Mouse (Mus musculus) lung, embryonic 14.5 days (tissue): ENCODE measurements around the gene Ctrb1. TPM values are rescaled to one million over a fixed set of nuclear protein-coding genes. Genes with fewer than 3 reads are reported as not detected.
A peak's percentile ranks its signal among the peaks of the same experiment; 100 is the strongest.

Experiments
- ATAC-seq: fragments of 200-750 bp; cut with Nextera tagmentation; 2 replicates; pipeline ENCODE4 v1.8.0; 2017; ENCODE audit warnings: mild to moderate bottlenecking, moderate TSS enrichment, moderate library complexity; ENCODE audit not compliant: insufficient read depth
- DNase-seq: peaks from one replicate; pipeline ENCODE4 v3.0.0-alpha.2; 2015
- H3K27ac ChIP-seq: fragments of 300-500 bp; sonication (generic); 2 replicates; pipeline ENCODE4 v1.5.1; 2014; ENCODE audit warnings: low read depth, mild to moderate bottlenecking, moderate library complexity
- H3K27me3 ChIP-seq: fragments of 300-500 bp; sonication (generic); 2 replicates; pipeline ENCODE4 v1.6.1; 2014; ENCODE audit warnings: low read length, control low read depth; ENCODE audit not compliant: insufficient read depth
- H3K36me3 ChIP-seq: fragments of 300-500 bp; sonication (generic); 2 replicates; pipeline ENCODE4 v1.6.1; 2014; ENCODE audit warnings: control low read depth; ENCODE audit not compliant: insufficient read depth
- H3K4me1 ChIP-seq: fragments of 300-500 bp; sonication (generic); 2 replicates; pipeline ENCODE4 v1.6.1; 2014; ENCODE audit warnings: antibody characterized with exemption, control low read depth; ENCODE audit not compliant: insufficient read depth
- H3K4me2 ChIP-seq: fragments of 300-500 bp; sonication (generic); 2 replicates; pipeline ENCODE4 v1.6.1; 2014; ENCODE audit warnings: mild to moderate bottlenecking
- H3K4me3 ChIP-seq: fragments of 300-500 bp; sonication (generic); 2 replicates; pipeline ENCODE4 v1.5.1; 2014; ENCODE audit warnings: low read depth, low read length
- H3K9ac ChIP-seq: fragments of 300-500 bp; sonication (generic); 2 replicates; pipeline ENCODE4 v1.6.1; 2014
- H3K9me3 ChIP-seq: fragments of 300-500 bp; sonication (generic); 2 replicates; pipeline ENCODE4 v1.6.1; 2016; ENCODE audit warnings: low read depth, low read length, control low read depth
- CTCF ChIP-seq: IDR thresholded peaks from 2 replicates; pipeline ENCODE4 v1.5.1; 2016; ENCODE audit warnings: antibody characterized with exemption, low read depth
- WGBS: fragments of 180-500 bp; shearing (Covaris S2); extraction: QIAGEN DNeasy Blood & Tissue Kit; methylation state at CpG from one replicate; pipeline ENCODE4 v1.1.7; 2014; 5-methylcytosine and 5-hydroxymethylcytosine counted together
- polyA plus RNA-seq: library from polyadenylated mRNA; unstranded; fragments of >200 nt; fragmentation: Nextera tagmentation; extraction: Ambion mirVana; gene quantifications from 2 replicates; pipeline ENCODE4 v1.2.1, GENCODE M21; 2014

Ctrb1 gene
- polyA plus RNA-seq, 1 experiment from 2014 or later, result not detected

DNA sequence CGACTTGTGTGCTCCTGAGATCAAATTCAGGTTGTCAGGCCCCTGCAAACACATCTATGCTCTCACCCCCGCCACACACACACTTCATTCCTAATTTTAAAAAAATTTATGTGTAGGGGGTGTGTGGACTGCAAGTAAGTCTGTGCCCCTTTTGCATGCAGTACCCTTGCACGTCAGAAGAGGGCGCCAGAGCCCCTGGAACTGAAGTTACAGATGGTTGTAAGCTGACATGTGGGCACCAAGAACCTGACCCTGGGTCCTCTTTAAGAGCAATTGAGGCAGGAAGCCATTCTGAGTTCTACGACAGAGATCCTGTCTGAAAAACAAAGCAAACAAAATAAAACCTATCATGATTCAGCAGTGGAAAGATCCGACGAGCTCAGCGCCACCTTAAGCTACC is 14.6 kb downstream of the Ctrb1 start:
- peak; percentile 26 for DNase-seq
- 79% methylated on average over 8 of the region's 8 CpGs for WGBS
- no peak for ATAC-seq
- 0 out of 2 replicates have a peak, but pooled peaks cover 6% of the 10 kb centered on the region for H3K36me3 ChIP-seq
- no peak overlapping the region for H3K4me3 ChIP-seq
- no peaks in the 10 kb centered on the region for H3K9me3 ChIP-seq
- peak; percentile 55 for TF ChIP-seq CTCF
- no peak overlapping the region for H3K9ac ChIP-seq
- H3K27me3 ChIP-seq, result no peaks in the 10 kb centered on the region
- no peak overlapping the region for H3K27ac ChIP-seq
- H3K4me1 ChIP-seq, result no peaks in the 10 kb centered on the region
- H3K4me2 ChIP-seq, result no peak overlapping the region

DNA sequence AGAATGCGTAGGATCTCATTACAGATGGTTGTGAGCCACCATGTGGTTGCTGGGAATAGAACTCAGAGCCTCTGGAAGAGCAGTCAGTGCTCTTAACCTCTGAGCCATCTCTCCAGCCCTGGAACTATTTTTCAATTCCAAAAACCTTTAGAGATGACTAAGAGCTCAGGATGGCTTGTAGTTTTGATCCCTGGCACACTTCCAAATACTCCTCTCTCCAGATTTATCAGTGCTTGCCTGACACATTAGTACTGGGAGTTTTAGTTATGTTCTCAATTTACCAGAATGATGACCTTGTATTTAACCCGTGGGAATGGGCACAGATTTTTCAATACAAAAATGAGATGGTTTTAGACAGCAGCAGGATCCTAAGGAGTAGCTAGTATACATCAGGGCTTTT is 24.1 kb downstream of the Ctrb1 start:
- H3K9ac ChIP-seq, result no peak overlapping the region
- DNase-seq (no peak), ATAC-seq (no peak)
- WGBS, result 69% methylated on average over 2 of the region's 2 CpGs
- no peaks in the 10 kb centered on the region for H3K27me3 ChIP-seq
- no peaks in the 10 kb centered on the region for H3K9me3 ChIP-seq
- H3K4me1 ChIP-seq, result no peaks in the 10 kb centered on the region
- H3K27ac ChIP-seq, result no peak overlapping the region
- H3K4me3 ChIP-seq, result no peak overlapping the region
- no peak for TF ChIP-seq CTCF
- H3K36me3 ChIP-seq, result peaks cover 34% of the 10 kb centered on the region; the same call in 1 of the 2 replicates
- H3K4me2 ChIP-seq, result no peak overlapping the region

DNA sequence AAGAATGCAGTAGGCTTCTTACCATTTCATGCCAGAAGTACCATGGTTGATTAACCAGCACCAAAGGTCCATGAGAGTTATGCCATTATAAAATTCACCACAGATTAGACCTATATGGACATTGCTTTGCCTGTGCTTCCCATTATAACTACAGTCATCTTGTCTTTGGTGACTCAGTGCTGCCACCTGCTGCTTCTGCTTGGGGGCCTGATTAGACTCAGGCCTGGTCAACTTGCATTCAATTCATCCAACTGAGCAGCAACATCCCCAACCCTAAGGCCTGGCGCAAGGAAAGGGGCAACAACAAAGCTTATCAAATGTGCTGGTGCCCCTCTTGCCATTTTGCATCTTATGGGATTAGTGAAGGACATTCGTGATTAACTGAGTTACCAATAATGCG is 28.3 kb downstream of the Ctrb1 start:
- Histone ChIP-seq H3K27ac (no peak overlapping the region), H3K9ac (no peak overlapping the region), H3K4me1 (no peaks in the 10 kb centered on the region), H3K4me2 (no peak overlapping the region), H3K27me3 (no peaks in the 10 kb centered on the region), H3K9me3 (no peaks in the 10 kb centered on the region), H3K36me3 (peaks cover 19% of the 10 kb centered on the region; the same call in 1 of the 2 replicates), H3K4me3 (no peak overlapping the region)
- DNase-seq, result peak; percentile 83
- peak; percentile 86 for TF ChIP-seq CTCF
- 90% methylated on average over 3 of the region's 3 CpGs for WGBS
- no peak for ATAC-seq

DNA sequence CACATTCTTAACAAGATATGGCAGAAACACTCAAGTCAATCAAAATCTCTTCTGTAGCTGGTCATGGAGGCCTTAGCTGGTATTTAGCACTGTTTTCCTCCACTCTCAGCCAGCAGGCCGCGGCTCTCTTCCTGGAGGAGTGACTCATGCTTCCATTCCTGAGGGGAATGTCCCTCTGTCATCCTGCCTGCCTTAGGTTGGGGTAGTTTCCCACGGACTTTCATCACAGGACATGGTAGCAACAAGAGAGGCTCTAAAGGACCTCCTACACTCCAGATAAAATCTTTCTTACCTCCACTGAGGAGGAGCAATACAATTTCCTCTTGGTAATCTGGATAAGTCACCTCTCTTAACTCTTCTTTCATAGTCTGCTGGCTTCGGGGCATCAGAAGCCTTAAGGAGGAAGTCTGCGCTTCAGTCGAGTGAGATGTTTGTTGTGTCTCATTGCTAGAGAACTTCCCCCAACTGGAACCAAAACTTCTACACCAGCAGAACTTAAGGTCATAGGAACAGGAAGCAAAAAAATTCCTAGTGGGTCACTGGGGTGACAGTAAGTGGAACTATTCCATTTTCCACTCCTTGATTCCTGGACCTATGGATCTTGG is 31.9 kb downstream of the Ctrb1 start:
- Histone ChIP-seq H3K4me2 (no peak overlapping the region), H3K4me1 (no peaks in the 10 kb centered on the region), H3K4me3 (no peak overlapping the region), H3K9me3 (no peaks in the 10 kb centered on the region), H3K36me3 (peaks cover 9% of the 10 kb centered on the region; the same call in 1 of the 2 replicates), H3K27me3 (no peaks in the 10 kb centered on the region), H3K27ac (no peak overlapping the region), H3K9ac (no peak overlapping the region)
- ATAC-seq (no peak), DNase-seq (peak; percentile 24)
- no peak for TF ChIP-seq CTCF
- WGBS, result 70% methylated on average over 6 of the region's 6 CpGs

DNA sequence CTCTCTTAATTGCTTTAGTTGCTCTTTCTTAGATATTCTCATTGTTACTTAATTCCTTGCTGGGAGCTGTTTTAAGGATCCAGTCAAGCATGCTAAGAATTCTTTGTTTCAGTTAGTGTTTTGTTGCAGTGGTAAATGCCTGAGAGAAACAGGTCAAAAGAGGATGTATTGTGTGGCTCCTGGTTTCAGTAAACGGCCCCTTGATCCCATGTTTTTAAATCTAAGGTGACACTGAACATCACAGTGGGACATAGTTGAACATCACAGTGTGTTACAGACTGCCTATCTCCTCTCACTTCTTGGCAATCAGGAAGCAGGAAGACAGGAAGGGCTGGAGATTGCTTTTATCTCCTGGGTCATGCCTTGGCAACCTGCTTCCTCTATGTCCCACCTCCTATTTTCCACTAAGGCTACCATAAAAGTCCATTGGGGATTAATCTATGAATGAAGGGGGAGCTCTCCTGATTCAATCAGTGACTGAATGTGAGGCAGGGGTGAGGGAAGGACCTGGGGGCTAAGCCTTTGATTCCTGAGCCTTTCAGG is 33.4 kb downstream of the Ctrb1 start:
- Histone ChIP-seq H3K4me2 (no peak overlapping the region), H3K36me3 (peaks cover 9% of the 10 kb centered on the region; the same call in 1 of the 2 replicates), H3K27me3 (no peaks in the 10 kb centered on the region), H3K9me3 (no peaks in the 10 kb centered on the region), H3K4me3 (no peak overlapping the region), H3K27ac (no peak overlapping the region), H3K9ac (no peak overlapping the region), H3K4me1 (no peaks in the 10 kb centered on the region)
- no peak for TF ChIP-seq CTCF
- DNase-seq (no peak), ATAC-seq (no peak)
- 67% methylated on average over 1 of the region's 1 CpGs for WGBS

DNA sequence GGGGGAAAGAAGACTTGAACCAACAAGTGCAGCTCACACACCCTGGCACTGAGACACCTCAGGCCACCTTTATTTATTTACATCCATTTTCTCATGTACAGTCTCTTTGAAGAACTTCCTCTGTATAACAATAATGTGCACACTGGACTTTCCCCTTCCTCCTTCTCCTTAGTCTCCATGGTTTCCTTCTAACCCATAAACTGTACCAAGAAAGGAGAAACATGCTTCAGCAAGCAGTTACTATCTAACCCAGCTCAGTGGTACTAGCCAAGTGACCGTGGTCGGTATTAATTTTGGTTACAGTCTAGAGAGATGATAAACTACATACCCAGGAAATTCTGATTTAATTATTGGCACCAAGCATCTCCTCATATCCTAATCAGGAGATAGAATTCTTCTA is 37.3 kb downstream of the Ctrb1 start:
- Histone ChIP-seq H3K27ac (no peak overlapping the region), H3K36me3 (no peaks in the 10 kb centered on the region), H3K9me3 (no peaks in the 10 kb centered on the region), H3K4me1 (no peaks in the 10 kb centered on the region), H3K27me3 (no peaks in the 10 kb centered on the region), H3K9ac (no peak overlapping the region), H3K4me3 (no peak overlapping the region), H3K4me2 (no peak overlapping the region)
- no peak for TF ChIP-seq CTCF
- DNase-seq, result no peak
- 86% methylated on average over 2 of the region's 2 CpGs for WGBS
- ATAC-seq, result no peak

DNA sequence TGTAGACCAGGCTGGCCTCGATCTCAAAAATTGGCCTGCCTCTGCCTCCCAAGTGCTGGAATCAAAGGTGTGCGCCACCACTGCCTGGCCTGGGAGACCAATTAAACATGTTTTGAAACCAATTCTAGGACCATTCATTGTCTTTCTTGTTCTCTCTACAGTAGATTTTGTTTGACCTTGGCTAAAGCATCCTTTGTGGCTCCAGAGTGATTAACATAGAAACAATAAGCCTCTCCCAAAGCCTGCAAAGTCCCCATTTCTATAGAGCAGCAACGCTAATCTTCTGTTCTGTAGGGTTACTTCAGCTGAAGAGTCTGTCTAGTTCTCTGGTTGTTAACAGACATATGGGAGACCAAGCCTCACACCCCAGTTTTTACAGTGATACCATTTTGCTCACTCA is 40.2 kb downstream of the Ctrb1 start:
- Histone ChIP-seq H3K9ac (no peak overlapping the region), H3K36me3 (no peaks in the 10 kb centered on the region)

More for the DNA sequence above, 40.2 kb downstream of the Ctrb1 start:
- H3K27me3 ChIP-seq, result no peaks in the 10 kb centered on the region
- no peaks in the 10 kb centered on the region for H3K9me3 ChIP-seq
- ATAC-seq (no peak), DNase-seq (no peak)
- no peak overlapping the region for H3K27ac ChIP-seq
- no peak overlapping the region for H3K4me2 ChIP-seq
- no peaks in the 10 kb centered on the region for H3K4me1 ChIP-seq
- no peak overlapping the region for H3K4me3 ChIP-seq
- WGBS, result 94% methylated on average over 3 of the region's 3 CpGs
- no peak for TF ChIP-seq CTCF
